Mouse (Mus musculus) cerebellum, postnatal 14 days (tissue): Measurements from ENCODE around the gene Rab36.
"Not testable (repeated sequence)": the region's sequence is repeated elsewhere in the genome, so short reads cannot be mapped to it uniquely, and the experiment has no call there.

Experiments
- DNase-seq, 2 experiments: peaks; one replicate each; pipeline ENCODE4 v3.0.0; 2021; ENCODE audit warnings: mixed read lengths in 2 of 2

The Rab36 gene

DNA sequence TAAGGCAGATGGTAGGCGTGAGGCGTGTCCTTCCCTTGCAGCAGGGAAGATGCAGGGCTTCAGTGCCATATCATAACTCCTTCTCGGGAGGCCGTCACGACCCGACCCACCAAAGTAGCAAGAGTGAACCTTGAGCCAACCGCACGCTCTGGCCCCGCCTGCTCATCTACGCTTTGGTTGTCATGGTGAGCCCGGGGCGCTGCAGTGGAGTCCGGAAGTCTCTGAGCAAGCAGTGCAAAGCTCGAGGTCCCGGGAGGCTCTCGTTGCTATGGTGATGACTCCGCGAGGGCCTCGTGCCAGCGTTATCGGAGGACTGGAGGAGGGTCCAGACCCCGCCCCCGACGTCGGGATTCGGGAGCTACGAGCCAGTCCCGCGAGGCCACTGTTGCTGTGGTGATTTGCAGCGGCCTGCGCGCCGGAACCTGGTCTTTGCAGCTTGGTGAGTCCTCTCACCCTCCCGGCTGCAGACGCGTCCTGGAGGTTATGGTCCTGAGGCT, at the start of gene Rab36:
Rab36 (plus strand) TSS at position 176 of the 497 bp plus-strand sequence.
- peak; percentile 97 to 99 for DNase-seq

DNA sequence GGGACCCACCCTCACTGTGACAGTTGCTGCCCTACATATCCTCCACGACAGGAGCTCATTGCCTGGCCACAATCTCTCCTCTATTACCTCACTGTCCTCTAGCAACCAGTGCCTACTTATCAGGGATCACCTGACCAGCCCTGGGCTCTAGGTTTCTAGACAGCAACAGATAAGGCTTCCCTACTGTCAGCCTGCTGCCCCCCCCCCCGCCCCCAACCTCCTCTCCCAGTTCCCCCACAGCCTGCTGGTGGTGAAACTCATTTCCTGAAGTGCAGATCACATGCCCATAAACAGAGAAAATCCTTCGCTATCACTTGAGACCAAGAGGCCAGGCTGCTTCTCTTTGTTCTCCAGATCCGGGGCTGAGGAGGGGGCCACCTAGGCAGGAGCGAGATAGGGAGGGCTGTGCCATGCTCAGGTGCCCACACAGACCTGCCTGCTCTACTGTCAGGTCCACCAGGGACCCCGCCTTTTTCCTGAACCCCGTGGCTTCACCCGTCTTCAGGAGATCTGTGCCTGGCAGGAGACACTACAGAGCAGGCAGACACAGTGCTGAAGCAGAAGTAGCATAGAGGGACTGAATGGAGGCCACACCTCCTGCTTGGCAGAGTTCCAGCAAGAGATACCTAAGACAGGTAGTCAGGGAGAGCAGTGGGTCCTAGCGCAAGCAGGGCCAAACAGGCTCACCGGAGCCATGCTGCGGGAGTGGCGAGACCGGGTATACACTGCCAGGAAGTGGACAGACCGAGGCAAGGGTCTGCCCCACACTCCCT, 49.0 kb upstream of the Rab36 start:
- DNase-seq: no peak

DNA sequence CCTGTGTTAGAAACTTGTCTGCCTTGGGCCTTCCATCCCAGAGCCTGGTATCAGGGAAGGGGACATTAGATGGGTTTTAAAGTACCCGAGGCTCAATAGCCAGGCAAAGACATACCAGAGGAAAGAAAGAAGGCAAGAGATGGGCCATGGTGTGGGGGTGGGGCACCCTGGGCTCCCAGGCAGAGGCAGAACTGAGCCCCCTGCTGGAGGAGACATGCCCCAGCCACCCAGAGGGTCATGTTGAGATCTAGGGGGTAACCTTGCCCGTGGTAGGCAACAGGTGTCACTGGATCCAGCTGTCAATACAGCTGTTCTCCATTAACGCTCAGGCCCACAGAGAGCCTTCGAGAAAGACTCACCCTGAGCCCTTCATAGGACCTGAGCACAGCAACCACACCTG, 47.0 kb upstream of the Rab36 start:
- DNase-seq: no peak

DNA sequence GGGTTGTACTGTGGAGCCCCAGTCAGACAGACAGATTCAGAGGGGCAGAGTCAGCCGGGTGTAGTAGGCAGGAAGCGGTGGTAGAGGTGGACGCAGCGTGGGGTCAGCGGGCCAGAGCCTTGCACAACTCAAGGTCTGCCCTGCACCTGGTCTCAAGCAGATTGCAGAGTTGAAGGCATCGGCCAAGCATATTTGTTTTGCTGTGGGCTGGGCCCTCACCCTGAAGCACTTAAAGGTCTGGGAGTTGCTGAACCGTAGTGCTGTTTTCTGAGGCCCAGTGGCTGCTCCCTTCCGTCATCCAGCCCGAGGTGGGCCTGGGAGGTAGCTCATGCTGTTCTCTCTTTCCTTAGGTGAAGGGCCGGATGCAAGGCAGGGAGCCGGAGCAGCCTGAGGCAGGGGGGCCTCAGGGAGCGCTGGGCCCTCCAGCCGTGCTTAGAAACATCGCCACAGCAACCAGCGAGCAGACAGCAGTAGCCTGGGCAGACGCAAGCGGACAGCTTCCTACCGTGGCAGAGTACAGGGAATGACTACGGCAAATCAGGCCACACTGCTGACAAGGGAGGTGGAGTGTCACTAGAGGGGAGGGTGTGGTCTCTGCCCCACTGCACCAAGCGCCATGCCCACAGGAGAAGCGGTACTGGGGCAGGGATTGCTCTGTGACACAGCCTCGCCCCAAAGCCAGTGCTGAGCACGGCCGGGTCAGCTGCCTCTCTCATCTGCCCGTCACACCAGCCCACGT, 46.1 kb upstream of the Rab36 start:
- no peak for DNase-seq

- no peak for DNase-seq
Observed at GRCm38 (mm10) chr10:74994863-74995262, 42.0 kb upstream of the Rab36 start.

DNA sequence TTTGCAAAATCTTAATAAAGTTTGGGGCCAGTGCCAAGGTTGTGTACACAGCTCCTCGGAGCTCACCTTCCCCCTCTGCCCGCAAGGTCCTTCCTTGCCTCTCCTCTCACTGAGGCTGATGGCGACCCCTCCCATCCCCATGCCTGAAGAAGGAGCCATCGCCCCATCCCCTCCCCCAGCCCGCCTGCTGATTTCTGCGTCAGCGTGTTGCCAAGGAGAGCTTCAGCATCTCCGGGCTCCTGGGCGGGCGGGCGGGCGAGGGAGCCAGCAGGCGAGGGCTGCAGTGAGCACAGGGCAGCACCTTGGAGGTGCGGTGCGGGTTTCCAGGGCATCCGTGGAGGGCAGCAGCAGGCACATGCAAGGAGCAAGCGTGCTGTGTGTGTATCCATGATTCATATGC, 41.5 kb upstream of the Rab36 start:
- DNase-seq: peak; percentile 43 to 60

DNA sequence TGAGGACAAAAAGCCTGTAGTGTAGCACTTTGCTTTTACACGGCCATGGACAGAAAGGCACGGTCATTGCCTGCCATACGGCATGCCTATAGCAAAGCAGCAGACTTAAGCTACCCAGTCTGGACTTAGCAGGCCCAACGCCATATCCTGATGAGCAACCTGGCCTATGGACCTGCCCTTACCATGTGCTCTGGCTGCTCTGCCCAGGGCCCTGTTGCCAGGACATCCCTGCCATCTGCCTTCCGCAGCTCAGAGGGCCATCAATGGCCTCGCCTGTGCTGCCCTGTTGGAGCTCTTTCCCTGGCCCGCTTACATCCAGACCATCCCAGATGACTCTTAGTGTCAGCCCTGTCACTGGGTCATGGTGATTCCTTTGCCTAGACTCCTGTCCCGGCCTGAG, 35.5 kb upstream of the Rab36 start:
- DNase-seq: peak; percentile 76 to 86

GRCm38 (mm10) chr10:75004067-75004466, 32.8 kb upstream of the Rab36 start:
- no peak for DNase-seq

- no peak for DNase-seq
Observed at GRCm38 (mm10) chr10:75006889-75007662, 29.8 kb upstream of the Rab36 start.

DNA sequence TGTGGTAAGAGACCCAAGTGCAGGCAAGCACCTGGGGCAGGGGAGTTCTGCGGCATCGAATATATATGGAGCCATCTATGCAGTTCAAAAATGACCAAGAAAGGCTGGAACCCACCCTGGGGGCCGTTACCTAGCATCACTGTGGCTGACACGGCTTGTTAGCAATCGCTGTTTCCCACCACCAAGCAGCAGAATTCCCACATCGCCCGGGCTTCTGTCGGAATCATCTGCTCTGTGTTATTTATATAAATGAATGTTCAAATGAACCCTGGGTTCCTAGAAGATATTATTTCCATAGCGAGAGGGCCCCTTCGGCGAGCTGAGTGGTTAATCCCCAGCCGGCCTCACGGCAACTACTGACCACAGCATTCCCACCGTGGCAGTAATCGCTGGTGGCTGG, 26.2 kb upstream of the Rab36 start:
- no peak for DNase-seq

DNA sequence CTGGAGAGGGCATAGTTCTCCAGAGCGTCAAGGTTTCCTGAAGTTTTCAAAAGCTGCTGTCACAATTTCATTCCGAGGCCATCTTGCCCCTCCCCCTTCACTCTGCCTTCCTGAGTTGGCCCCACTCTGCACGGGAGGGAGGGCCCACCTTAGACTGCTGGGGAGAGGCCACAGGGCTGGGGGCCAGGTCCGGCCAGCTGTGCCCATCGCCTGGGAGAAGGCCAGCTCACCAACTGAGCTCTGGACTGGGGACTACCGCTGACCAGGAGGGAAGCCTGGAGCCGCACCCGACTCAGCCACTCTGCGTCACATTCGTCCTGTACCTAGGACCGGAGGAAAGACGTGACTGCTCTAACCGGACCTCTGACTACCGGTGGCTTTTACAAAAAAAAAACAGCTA, 21.4 kb upstream of the Rab36 start:
- DNase-seq: peak in 1 of 2 experiments; percentile 39

GRCm38 (mm10) chr10:75016481-75016880, 20.4 kb upstream of the Rab36 start:
- peak; percentile 56 to 57 for DNase-seq

DNA sequence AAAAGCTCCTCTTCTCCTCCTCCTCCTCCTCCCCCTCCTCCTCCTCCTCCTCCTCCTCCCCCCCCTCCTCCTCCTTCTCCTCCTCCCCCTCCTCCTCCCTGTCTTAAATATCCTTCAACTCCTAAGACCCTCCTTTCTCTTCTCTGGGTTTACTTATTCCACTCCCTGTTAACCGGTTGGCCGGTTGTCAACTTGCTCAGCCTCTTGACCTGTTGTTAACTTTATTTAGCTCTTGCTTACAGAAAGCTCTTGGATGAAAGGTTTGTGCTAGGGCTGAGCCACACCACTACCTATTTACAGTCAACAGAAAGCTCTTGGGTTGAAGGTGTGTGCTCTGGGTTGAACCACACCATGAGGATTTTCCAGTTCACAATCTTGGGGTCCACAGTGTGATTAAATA, 16.6 kb upstream of the Rab36 start:
- DNase-seq: no peak

DNA sequence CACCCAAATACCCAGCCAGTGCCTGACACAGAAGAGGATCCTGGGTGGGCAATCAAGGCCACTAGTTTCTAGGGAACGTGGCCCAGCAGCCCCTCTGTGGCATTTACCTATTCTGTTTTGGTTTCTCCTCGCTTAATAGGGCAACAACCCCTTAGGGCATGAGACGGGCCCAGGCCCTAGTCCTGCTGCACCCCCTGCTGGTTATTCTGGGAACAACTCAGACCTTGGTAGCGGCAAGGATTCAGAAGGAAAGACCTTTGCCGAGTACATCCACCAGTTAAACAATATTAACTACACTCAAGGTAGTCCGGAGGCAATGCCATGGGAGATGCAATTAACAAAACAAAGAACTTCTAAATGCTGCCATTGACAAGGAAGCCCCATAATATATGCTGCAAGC, 15.7 kb upstream of the Rab36 start:
- DNase-seq: peak; percentile 94 to 95

- no peak for DNase-seq
Observed at GRCm38 (mm10) chr10:75026491-75026890, 10.4 kb upstream of the Rab36 start.

- no peak for DNase-seq
Observed at GRCm38 (mm10) chr10:75028743-75029142, 8.1 kb upstream of the Rab36 start.

GRCm38 (mm10) chr10:75029677-75030076, 7.2 kb upstream of the Rab36 start:
- no peak for DNase-seq

GRCm38 (mm10) chr10:75030234-75030633, 6.6 kb upstream of the Rab36 start:
- no peak for DNase-seq

DNA sequence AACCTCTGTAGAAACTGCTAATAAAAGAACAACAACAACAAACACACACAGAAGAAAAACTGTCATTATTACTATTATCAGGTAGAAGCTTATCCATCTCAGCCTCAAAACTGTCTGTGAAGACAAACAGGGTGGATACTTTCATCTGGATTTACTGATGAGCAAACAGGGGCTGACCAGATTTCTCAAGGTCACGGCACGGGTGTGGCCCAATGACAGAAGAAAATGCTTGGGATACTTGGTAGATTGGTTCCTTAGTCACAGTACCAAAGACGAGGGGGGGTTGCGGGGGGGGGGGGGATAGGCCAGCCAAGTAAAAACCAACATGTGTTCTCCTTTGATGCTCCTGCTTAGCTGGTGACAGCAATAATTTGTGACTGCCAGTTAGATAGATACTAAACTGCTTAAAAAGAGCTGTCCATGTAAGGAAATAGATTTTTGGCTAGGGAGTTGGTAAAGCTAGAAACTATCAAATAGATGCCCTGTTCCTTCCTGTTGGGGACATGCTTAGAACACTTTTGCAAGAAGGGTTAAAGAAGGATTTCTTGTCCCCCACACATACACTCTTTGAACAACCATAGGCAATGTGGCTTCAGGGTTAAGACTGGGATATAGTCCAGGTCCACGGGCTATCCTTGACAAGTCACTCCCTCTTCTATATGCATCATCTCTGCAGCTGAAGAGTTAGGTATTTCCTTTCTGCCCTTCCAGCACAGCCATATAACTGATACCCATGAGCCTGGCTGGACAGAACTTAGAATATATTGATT, 5.3 kb upstream of the Rab36 start:
- DNase-seq: no peak

GRCm38 (mm10) chr10:75032395-75032794, 4.5 kb upstream of the Rab36 start, which contains the start of gene Rsph14:
Rsph14 (minus strand) TSS chr10:75032586.
- DNase-seq: peak; percentile 83 to 90

- not testable (repeated sequence) for DNase-seq
Observed at GRCm38 (mm10) chr10:75042060-75042459, 5.2 kb downstream of the Rab36 start.

- DNase-seq: no peak
Observed at GRCm38 (mm10) chr10:75044459-75044858, 7.6 kb downstream of the Rab36 start.
